Mouse (Mus musculus) granulocyte monocyte progenitor cell, adult 5-6 weeks (primary cell): ENCODE results near the gene Stox1. TPM values are rescaled to one million over a fixed set of nuclear protein-coding genes. Genes with fewer than 3 reads are reported as not detected.

Experiments used
- ATAC-seq: replicated peaks from 2 replicates; pipeline ENCODE4 v1.8.0; 2016; ENCODE audit warnings: mild to moderate bottlenecking, moderate TSS enrichment, inconsistent platforms; ENCODE audit not compliant: poor library complexity, severe bottlenecking
- total RNA-seq, 2 experiments: library from RNA; stranded (forward) in 1 of 2; stranded (reverse) in 1 of 2; fragments of 200-712, 200-1000 nt in 1 of 2; fragments of >200 nt in 1 of 2; fragmentation: Nextera tagmentation in 1 of 2; gene quantifications; 2 replicates each; pipeline ENCODE4 v1.2.3; 2014 to 2017

Gene Stox1
- total RNA-seq, 2 experiments from 2014 or later: 1.4 to 1.6 TPM

GRCm38 (mm10) chr10:62668463-62668862, 57.5 kb downstream of the Stox1 start:
- ATAC-seq: no peak

- ATAC-seq: no peak
Measured at GRCm38 (mm10) chr10:62668043-62668442, 57.9 kb downstream of the Stox1 start.

GRCm38 (mm10) chr10:62664963-62665590, 60.9 kb downstream of the Stox1 start:
- ATAC-seq: peak; percentile 76

GRCm38 (mm10) chr10:62664171-62664570, 61.8 kb downstream of the Stox1 start:
- ATAC-seq: no peak

GRCm38 (mm10) chr10:62656711-62657110, 69.2 kb downstream of the Stox1 start:
- no peak for ATAC-seq

GRCm38 (mm10) chr10:62651961-62652360, 74.0 kb downstream of the Stox1 start:
- no peak for ATAC-seq

GRCm38 (mm10) chr10:62650881-62651810, 74.8 kb downstream of the Stox1 start, which contains the start of gene Ddx50:
Gene Ddx50, minus strand, starts transcription at chr10:62651218.
- ATAC-seq: peak; percentile 90

- peak; percentile 31 for ATAC-seq
Measured at GRCm38 (mm10) chr10:62650358-62650782, 75.6 kb downstream of the Stox1 start.

Other genes starting within 250 kb of the Stox1 start
- gene Vps26a, start 239.3 kb downstream of the Stox1 start, total RNA-seq (2014; fragmentation: Nextera tagmentation): 59.0 and 64.1 TPM in 2 replicates
- 69.8 and 92.6 TPM in 2 replicates for gene Vps26a, start 239.3 kb downstream of the Stox1 start, total RNA-seq (2017)
- 2,018 and 2,531 TPM in 2 replicates for gene Srgn, start 198.7 kb downstream of the Stox1 start, total RNA-seq (2014; fragmentation: Nextera tagmentation)
- gene Srgn, start 198.7 kb downstream of the Stox1 start, total RNA-seq (2017): 2,281 and 2,967 TPM in 2 replicates
- 16.6 and 27.9 TPM in 2 replicates for gene Kif1bp, start 147.7 kb downstream of the Stox1 start, total RNA-seq (2014; fragmentation: Nextera tagmentation)
- gene Kif1bp, start 147.7 kb downstream of the Stox1 start, total RNA-seq (2017): 16.4 and 16.9 TPM in 2 replicates
- gene Ddx21, start 123.8 kb downstream of the Stox1 start, total RNA-seq (2014; fragmentation: Nextera tagmentation): 103 and 110 TPM in 2 replicates
- 167 and 199 TPM in 2 replicates for gene Ddx21, start 123.8 kb downstream of the Stox1 start, total RNA-seq (2017)
- gene Ddx50, start 74.9 kb downstream of the Stox1 start, total RNA-seq (2014; fragmentation: Nextera tagmentation): 87.6 and 115 TPM in 2 replicates
- 110 and 119 TPM in 2 replicates for gene Ddx50, start 74.9 kb downstream of the Stox1 start, total RNA-seq (2017)
- gene Ccar1, start 66.2 kb upstream of the Stox1 start, total RNA-seq (2014; fragmentation: Nextera tagmentation): 125 and 138 TPM in 2 replicates
- 103 and 105 TPM in 2 replicates for gene Ccar1, start 66.2 kb upstream of the Stox1 start, total RNA-seq (2017)
- gene Tet1, start 182.9 kb upstream of the Stox1 start, total RNA-seq (2014; fragmentation: Nextera tagmentation): 12.8 and 21.1 TPM in 2 replicates
- 7.5 and 8.6 TPM in 2 replicates for gene Tet1, start 182.9 kb upstream of the Stox1 start, total RNA-seq (2017)
- gene Slc25a16, start 194.5 kb upstream of the Stox1 start, total RNA-seq (2014; fragmentation: Nextera tagmentation): 15.7 and 24.2 TPM in 2 replicates
- gene Slc25a16, start 194.5 kb upstream of the Stox1 start, total RNA-seq (2017): 17.6 and 19.0 TPM in 2 replicates
- 47.2 and 65.6 TPM in 2 replicates for gene Dna2, start 220.9 kb upstream of the Stox1 start, total RNA-seq (2014; fragmentation: Nextera tagmentation)
- 49.5 and 51.2 TPM in 2 replicates for gene Dna2, start 220.9 kb upstream of the Stox1 start, total RNA-seq (2017)